Mouse (Mus musculus) forebrain, embryonic 10.5 days (tissue): ENCODE measurements around the gene Kri1. TPM values are rescaled to one million over a fixed set of nuclear protein-coding genes. Genes with fewer than 3 reads are reported as not detected.
A peak's percentile ranks its signal among the peaks of the same experiment; 100 is the strongest.
"Not testable (repeated sequence)": the region's sequence is repeated elsewhere in the genome, so short reads cannot be mapped to it uniquely, and the experiment has no call there.

Experiments
- DNase-seq: peaks from one replicate; pipeline ENCODE4 v3.0.0-alpha.2; 2017; ENCODE audit warnings: low spot score; ENCODE audit errors: extremely low spot score
- H3K27ac ChIP-seq: fragments of 300-500 bp; sonication (generic); 2 replicates; pipeline ENCODE4 v1.5.1; 2016; ENCODE audit warnings: mild to moderate bottlenecking
- H3K27me3 ChIP-seq: fragments of 300-500 bp; sonication (generic); 2 replicates; pipeline ENCODE4 v1.6.1; 2016; ENCODE audit warnings: mild to moderate bottlenecking; ENCODE audit not compliant: poor library complexity, severe bottlenecking
- H3K36me3 ChIP-seq: fragments of 300-500 bp; sonication (generic); replicated peaks from 2 replicates; pipeline ENCODE4 v1.6.1; 2016; ENCODE audit warnings: mild to moderate bottlenecking, moderate library complexity
- H3K4me1 ChIP-seq: fragments of 300-500 bp; sonication (generic); 2 replicates; pipeline ENCODE4 v1.6.1; 2016
- H3K4me3 ChIP-seq: fragments of 300-500 bp; sonication (generic); 2 replicates; pipeline ENCODE4 v1.5.1; 2016; ENCODE audit warnings: mild to moderate bottlenecking, moderate library complexity
- H3K9me3 ChIP-seq: fragments of 300-500 bp; sonication (generic); 2 replicates; pipeline ENCODE4 v1.6.1; 2016; ENCODE audit warnings: mild to moderate bottlenecking, moderate library complexity
- WGBS: fragments of 180-500 bp; shearing (Covaris S2); methylation state at CpG from one replicate; pipeline ENCODE4 v1.1.7; 2016; 5-methylcytosine and 5-hydroxymethylcytosine counted together
- polyA plus RNA-seq: library from polyadenylated mRNA; unstranded; fragments of >200 nt; fragmentation: Nextera tagmentation; extraction: Ambion mirVana; gene quantifications from 2 replicates; pipeline ENCODE4 v1.2.1, GENCODE M21; 2016

Kri1 gene
- polyA plus RNA-seq, 1 experiment from 2014 or later: 18.3 TPM

GRCm38 (mm10) chr9:21311695-21312094, 23.9 kb upstream of the Kri1 start:
- no peak for DNase-seq
- 24% methylated on average over 7 of the region's 7 CpGs for WGBS
- H3K4me3 ChIP-seq: peak overlapping the region; percentile 24

GRCm38 (mm10) chr9:21309150-21309741, 21.5 kb upstream of the Kri1 start:
- peaks cover 8% of the 10 kb centered on the region; the same call in 1 of the 2 replicates for H3K4me1 ChIP-seq

More at GRCm38 (mm10) chr9:21311695-21312094, 23.9 kb upstream of the Kri1 start:
- H3K27ac ChIP-seq: no peak overlapping the region
- H3K4me1 ChIP-seq: peaks cover 8% of the 10 kb centered on the region; the same call in 1 of the 2 replicates
- no peaks in the 10 kb centered on the region for H3K9me3 ChIP-seq
- H3K36me3 ChIP-seq: no peaks in the 10 kb centered on the region
- H3K27me3 ChIP-seq: peaks cover 34% of the 10 kb centered on the region

DNA sequence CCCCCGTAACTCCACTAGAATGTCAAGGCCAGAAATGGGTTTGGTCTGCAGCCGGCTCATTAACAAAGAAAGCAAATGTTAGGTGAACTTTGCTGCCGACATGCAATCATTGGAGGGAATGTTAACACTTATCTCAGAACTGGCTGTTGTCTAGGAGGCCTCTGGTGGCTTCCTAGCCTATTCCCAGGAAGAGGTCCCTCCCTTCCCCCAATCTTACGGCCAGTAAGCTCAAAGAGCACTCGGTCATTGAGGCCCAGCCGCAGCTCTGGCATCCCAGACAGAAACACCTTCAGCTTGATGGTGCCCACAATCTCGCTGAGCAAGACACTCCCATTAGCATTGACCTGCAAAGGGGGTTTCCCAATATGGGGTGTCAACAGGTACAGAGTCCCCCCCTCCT, 17.3 kb upstream of the Kri1 start:
- no peak overlapping the region for H3K4me3 ChIP-seq
- H3K36me3 ChIP-seq: no peaks in the 10 kb centered on the region
- H3K9me3 ChIP-seq: peaks cover 4% of the 10 kb centered on the region; the same call in 1 of the 2 replicates
- H3K27me3 ChIP-seq: peaks cover under 1% of the 10 kb centered on the region; the same call in 1 of the 2 replicates
- no peak overlapping the region for H3K27ac ChIP-seq
- 0 out of 2 replicates have a peak, but pooled peaks cover 4% of the 10 kb centered on the region for H3K4me1 ChIP-seq
- WGBS: 89% methylated on average over 7 of the region's 7 CpGs
- no peak for DNase-seq

More at GRCm38 (mm10) chr9:21309150-21309741, 21.5 kb upstream of the Kri1 start:
- H3K36me3 ChIP-seq: no peaks in the 10 kb centered on the region
- H3K27me3 ChIP-seq: peaks cover 34% of the 10 kb centered on the region
- H3K27ac ChIP-seq: no peak overlapping the region
- DNase-seq: no peak
- 84% methylated on average over 15 of the region's 15 CpGs for WGBS
- no peaks in the 10 kb centered on the region for H3K9me3 ChIP-seq
- no peak overlapping the region for H3K4me3 ChIP-seq

- Histone ChIP-seq H3K4me3 (no peak overlapping the region), H3K4me1 (no peaks in the 10 kb centered on the region), H3K9me3 (peaks cover 11% of the 10 kb centered on the region; the same call in 1 of the 2 replicates), H3K27ac (no peak overlapping the region), H3K27me3 (no peaks in the 10 kb centered on the region), H3K36me3 (no peaks in the 10 kb centered on the region)
- no peak for DNase-seq
- WGBS: 84% methylated on average over 10 of the region's 10 CpGs
Observed at GRCm38 (mm10) chr9:21299014-21299413, 11.2 kb upstream of the Kri1 start.

DNA sequence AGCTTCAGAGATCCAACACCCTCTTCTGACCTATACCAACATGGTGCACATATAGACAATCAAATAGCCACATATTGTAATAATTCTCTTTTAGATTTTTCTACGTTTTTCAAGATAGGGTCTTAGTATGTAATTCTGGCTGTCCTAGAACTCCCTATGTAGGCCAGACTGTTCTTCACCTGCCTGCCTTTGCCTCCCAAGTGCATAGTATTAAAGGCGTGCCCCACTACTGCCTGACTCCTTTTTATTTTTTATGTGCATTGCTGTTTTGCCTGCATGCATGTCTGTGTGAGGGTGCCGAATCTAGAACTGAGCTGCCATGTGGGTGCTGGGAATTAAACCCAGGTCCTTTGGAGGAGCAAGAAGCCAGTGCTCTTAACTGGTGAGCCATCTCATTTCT, 4.5 kb upstream of the Kri1 start:
- no peak for DNase-seq
- Histone ChIP-seq H3K27me3 (no peaks in the 10 kb centered on the region), H3K4me3 (peak overlapping the region; percentile 83; the same call in 1 of the 2 replicates), H3K36me3 (peaks cover 7% of the 10 kb centered on the region), H3K9me3 (no peaks in the 10 kb centered on the region), H3K4me1 (peaks cover 36% of the 10 kb centered on the region), H3K27ac (peak overlapping the region; percentile 92; the same call in 1 of the 2 replicates)
- WGBS: 92% methylated on average over 3 of the region's 3 CpGs

- DNase-seq, H3K36me3 ChIP-seq, H3K27me3 ChIP-seq, H3K9me3 ChIP-seq: not testable (repeated sequence)
- 25% methylated on average over 7 of the region's 7 CpGs for WGBS
- Histone ChIP-seq H3K4me1 (peaks cover 40% of the 10 kb centered on the region), H3K4me3 (peak overlapping the region; percentile 83), H3K27ac (peak overlapping the region; percentile 92)
Observed at GRCm38 (mm10) chr9:21291868-21292267, 4.1 kb upstream of the Kri1 start.

GRCm38 (mm10) chr9:21291022-21291787, 3.4 kb upstream of the Kri1 start, which contains the start of gene Cdkn2d:
Gene Cdkn2d (minus strand): TSS chr9:21291407.
- DNase-seq: peak; percentile 100
- WGBS: under 1% methylated on average over 51 of the region's 51 CpGs
- Histone ChIP-seq H3K4me3 (peak within 1 kb of the TSS; percentile 83), H3K4me1 (peaks cover 47% of the 10 kb centered on the region), H3K27me3 (no peaks in the 10 kb centered on the region), H3K9me3 (no peaks in the 10 kb centered on the region), H3K36me3 (peaks cover 7% of the 10 kb centered on the region), H3K27ac (peak within 1 kb of the TSS; percentile 92)

- Histone ChIP-seq H3K4me1 (peaks cover 47% of the 10 kb centered on the region), H3K36me3 (peaks cover 10% of the 10 kb centered on the region), H3K27me3 (no peaks in the 10 kb centered on the region), H3K4me3 (peak overlapping the region; percentile 83), H3K27ac (peak overlapping the region; percentile 92), H3K9me3 (no peaks in the 10 kb centered on the region)
- WGBS: under 1% methylated on average over 20 of the region's 20 CpGs
- DNase-seq: no peak
Observed at GRCm38 (mm10) chr9:21290589-21290988, 2.8 kb upstream of the Kri1 start.

- no peak overlapping the region for H3K27ac ChIP-seq
- H3K36me3 ChIP-seq: peaks cover 23% of the 10 kb centered on the region
- WGBS: 83% methylated on average over 2 of the region's 2 CpGs
Observed at GRCm38 (mm10) chr9:21289337-21289671, 1.5 kb upstream of the Kri1 start.

DNA sequence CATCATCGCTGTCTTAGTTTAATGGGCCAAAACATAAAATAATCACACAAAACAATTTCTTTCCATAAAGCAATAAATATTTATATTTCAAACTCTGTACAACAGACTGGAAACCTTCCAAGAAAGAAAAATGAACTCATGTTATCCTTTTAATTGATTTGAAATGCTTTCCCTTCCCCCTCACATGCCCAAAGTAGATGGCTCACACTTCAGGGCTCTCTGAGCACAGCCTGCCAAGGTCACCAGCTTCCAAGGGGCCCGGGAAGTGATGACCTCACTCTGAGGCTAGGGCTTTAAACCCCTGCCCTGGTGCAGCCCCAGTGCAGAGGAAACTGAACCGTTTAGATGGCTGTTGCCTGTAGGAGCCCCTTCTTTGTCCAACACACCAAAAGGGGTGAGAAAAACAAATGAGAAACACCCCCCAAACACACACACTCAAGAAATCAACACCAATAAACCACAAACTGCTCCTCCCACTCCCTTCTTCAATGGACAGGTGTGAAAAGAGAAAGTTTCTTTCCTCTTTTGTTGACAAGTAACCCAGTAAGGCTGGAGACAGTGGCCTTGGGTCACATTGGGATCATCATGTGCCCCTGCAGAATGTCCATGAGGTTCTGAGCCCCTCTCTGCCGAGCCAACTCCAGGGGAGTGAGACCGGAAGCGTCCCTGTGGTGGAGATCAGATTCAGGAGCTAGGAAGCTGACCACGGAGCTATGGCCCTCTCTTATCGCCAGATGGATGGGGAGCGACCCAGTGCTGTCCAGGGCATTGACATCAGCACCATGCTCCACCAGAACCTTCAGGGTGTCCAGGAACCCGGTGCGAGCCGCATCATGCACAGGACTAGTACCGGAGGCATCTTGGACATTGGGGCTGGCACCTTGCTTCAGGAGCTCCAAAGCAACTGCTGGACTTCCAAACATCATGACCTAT, 901 bp upstream of the Kri1 start:
- DNase-seq: no peak
- 83% methylated on average over 13 of the region's 13 CpGs for WGBS
- Histone ChIP-seq H3K36me3 (peaks cover 29% of the 10 kb centered on the region), H3K27ac (peak overlapping the region; percentile 90), H3K4me3 (peak overlapping the region; percentile 83), H3K4me1 (peaks cover 47% of the 10 kb centered on the region), H3K27me3 (no peaks in the 10 kb centered on the region), H3K9me3 (no peaks in the 10 kb centered on the region)

More at GRCm38 (mm10) chr9:21289337-21289671, 1.5 kb upstream of the Kri1 start:
- no peaks in the 10 kb centered on the region for H3K9me3 ChIP-seq
- DNase-seq: no peak
- peaks cover 47% of the 10 kb centered on the region for H3K4me1 ChIP-seq
- peak overlapping the region; percentile 83 for H3K4me3 ChIP-seq
- H3K27me3 ChIP-seq: no peaks in the 10 kb centered on the region

DNA sequence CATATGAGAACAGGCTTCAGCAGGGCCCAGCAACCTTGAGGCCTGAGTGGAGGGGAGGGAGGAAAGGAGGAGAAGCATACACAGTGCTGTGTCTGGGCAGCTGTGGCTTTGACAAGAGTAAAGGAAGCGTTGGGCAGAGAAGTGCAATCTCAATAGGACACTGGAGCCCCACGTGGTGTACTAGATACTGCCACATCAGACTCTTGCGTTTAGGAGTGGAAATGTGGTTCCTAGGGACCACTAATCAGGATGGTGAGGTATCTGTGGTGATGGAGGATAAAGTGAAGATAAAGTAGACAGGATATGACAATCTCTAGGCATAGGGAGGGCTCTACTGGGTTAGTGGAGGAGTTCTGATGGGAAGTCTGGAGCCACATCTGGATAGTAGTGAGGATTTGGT, 1.0 kb downstream of the Kri1 start:
- H3K9me3 ChIP-seq: no peaks in the 10 kb centered on the region
- H3K27ac ChIP-seq: 0 out of 2 replicates have a peak overlapping the region, but pooled peaks have one; percentile 90
- 67% methylated on average over 3 of the region's 3 CpGs for WGBS
- DNase-seq: no peak
- peaks cover 46% of the 10 kb centered on the region for H3K36me3 ChIP-seq
- H3K4me1 ChIP-seq: peaks cover 43% of the 10 kb centered on the region
- peak overlapping the region; percentile 83 for H3K4me3 ChIP-seq
- no peaks in the 10 kb centered on the region for H3K27me3 ChIP-seq

DNA sequence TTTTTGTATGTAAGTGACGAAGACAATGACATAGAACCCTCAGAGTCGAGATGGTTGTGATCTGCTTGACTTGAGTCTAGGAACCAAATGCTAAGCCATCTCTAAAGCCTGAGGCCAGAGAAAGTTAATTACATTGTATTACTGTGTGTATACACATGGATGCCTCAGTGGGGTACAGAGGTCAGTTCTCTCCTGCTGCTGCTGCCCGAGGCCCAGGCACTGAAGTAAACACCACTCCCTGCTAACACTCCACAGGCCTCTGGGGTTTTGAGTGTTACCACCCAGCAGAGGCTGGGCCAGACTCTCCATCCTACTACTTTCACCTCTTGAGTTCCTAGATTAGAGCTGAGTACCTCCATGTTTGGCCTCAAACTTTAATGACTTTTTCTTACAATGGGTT, 3.8 kb downstream of the Kri1 start:
- 88% methylated on average over 3 of the region's 3 CpGs for WGBS
- no peak for DNase-seq

More for the DNA sequence above, 3.8 kb downstream of the Kri1 start:
- Histone ChIP-seq H3K4me3 (no peak overlapping the region), H3K27ac (no peak overlapping the region), H3K9me3 (no peaks in the 10 kb centered on the region), H3K36me3 (peaks cover 69% of the 10 kb centered on the region), H3K4me1 (peaks cover 25% of the 10 kb centered on the region), H3K27me3 (no peaks in the 10 kb centered on the region)
